Mouse (Mus musculus) G1E (cell line): Measurements from ENCODE around the gene Mprip. TPM values are rescaled to one million over a fixed set of nuclear protein-coding genes. Genes with fewer than 3 reads are reported as not detected.

Experiments
- ATAC-seq: 2 replicates; pipeline ENCODE4 v1.8.0; 2016; ENCODE audit warnings: mild to moderate bottlenecking; ENCODE audit not compliant: insufficient number of reproducible peaks, poor library complexity, low FRiP score, severe bottlenecking; ENCODE audit errors: extremely low read depth
- DNase-seq: peaks from one replicate; pipeline ENCODE4 v3.0.0; 2012; ENCODE audit warnings: low spot score
- H3K27me3 ChIP-seq: 2 replicates; pipeline ENCODE4 v1.6.1; 2012; ENCODE audit warnings: mild to moderate bottlenecking, low read length, inconsistent platforms; ENCODE audit not compliant: insufficient read depth
- H3K36me3 ChIP-seq: replicated peaks from 2 replicates; pipeline ENCODE3; 2012; ENCODE audit warnings: mild to moderate bottlenecking, inconsistent platforms
- H3K4me1 ChIP-seq: 2 replicates; pipeline ENCODE4 v1.6.1; 2012; ENCODE audit warnings: low read depth, low read length, inconsistent platforms, mixed read lengths; ENCODE audit not compliant: insufficient read depth
- H3K4me3 ChIP-seq: 2 replicates; pipeline ENCODE4 v1.5.1; 2012; ENCODE audit warnings: low read depth, mild to moderate bottlenecking, inconsistent platforms, low read length, moderate library complexity, mixed read lengths
- H3K9me3 ChIP-seq: replicated peaks from 2 replicates; pipeline ENCODE4 v1.6.1; 2012; ENCODE audit warnings: inconsistent platforms
- CTCF ChIP-seq: IDR thresholded peaks from 2 replicates; pipeline ENCODE4 v1.5.1; 2012; ENCODE audit warnings: low read depth, low read length, inconsistent platforms, mixed read lengths
- GATA1 ChIP-seq: IDR thresholded peaks from 2 replicates; pipeline ENCODE4 v1.6.1; 2012; ENCODE audit warnings: borderline replicate concordance, low read length, inconsistent platforms, mixed read lengths
- GATA2 ChIP-seq: IDR thresholded peaks from 2 replicates; pipeline ENCODE4 v1.6.1; 2012; ENCODE audit warnings: low read depth, low read length, inconsistent platforms, borderline replicate concordance
- POLR2AphosphoS5 ChIP-seq: IDR thresholded peaks from 2 replicates; pipeline ENCODE4 v1.6.1; 2012; ENCODE audit warnings: low read depth, low read length, inconsistent platforms; ENCODE audit not compliant: insufficient replicate concordance
- TAL1 ChIP-seq: conservative IDR thresholded peaks from 2 replicates; pipeline ENCODE4 v1.6.1; 2012; ENCODE audit warnings: low read depth, low read length, inconsistent platforms, mixed read lengths
- polyA plus RNA-seq: library from polyadenylated mRNA; stranded (reverse); fragments of >175 nt; gene quantifications from 2 replicates; pipeline ENCODE4 v1.2.3, GENCODE M21; 2012
- total RNA-seq, 2 experiments: library from RNA; stranded (forward) in 1 of 2; stranded (reverse) in 1 of 2; fragments of 200-1000 nt in 1 of 2; fragments of >200 nt in 1 of 2; fragmentation: Nextera tagmentation in 1 of 2; gene quantifications; 2 replicates each; pipeline ENCODE4 v1.2.3; 2014 to 2017

Mprip gene
- total and polyA plus RNA-seq, 3 experiments, result 32.2 to 55.8 (median 43.3) TPM

- TF ChIP-seq TAL1 (no peak), CTCF (no peak), POLR2AphosphoS5 (no peak), GATA2 (no peak), GATA1 (no peak)
- Histone ChIP-seq H3K27me3 (no peaks in the 10 kb centered on the region), H3K9me3 (no peaks in the 10 kb centered on the region), H3K4me3 (no peak overlapping the region), H3K4me1 (no peaks in the 10 kb centered on the region), H3K36me3 (peaks cover 86% of the 10 kb centered on the region)
- ATAC-seq, result no peak
- DNase-seq, result no peak
Measured at GRCm38 (mm10) chr11:59774522-59774921, 113.4 kb downstream of the Mprip start.

- Histone ChIP-seq H3K36me3 (peaks cover 76% of the 10 kb centered on the region), H3K4me1 (no peaks in the 10 kb centered on the region), H3K4me3 (no peak overlapping the region), H3K27me3 (no peaks in the 10 kb centered on the region), H3K9me3 (no peaks in the 10 kb centered on the region)
- DNase-seq (no peak), ATAC-seq (no peak)
- TF ChIP-seq GATA1, result no peak
- TF ChIP-seq POLR2AphosphoS5, result no peak
- no peak for TF ChIP-seq TAL1
- TF ChIP-seq GATA2, result no peak
- no peak for TF ChIP-seq CTCF
Measured at GRCm38 (mm10) chr11:59775435-59776148, 114.5 kb downstream of the Mprip start.

- DNase-seq (no peak), ATAC-seq (no peak)
- no peaks in the 10 kb centered on the region for H3K9me3 ChIP-seq
- no peaks in the 10 kb centered on the region for H3K27me3 ChIP-seq
- TF ChIP-seq GATA1 (no peak), CTCF (no peak), GATA2 (no peak), POLR2AphosphoS5 (no peak), TAL1 (no peak)
- no peaks in the 10 kb centered on the region for H3K4me1 ChIP-seq
- H3K4me3 ChIP-seq, result no peak overlapping the region
- H3K36me3 ChIP-seq, result peaks cover 59% of the 10 kb centered on the region
Measured at GRCm38 (mm10) chr11:59777259-59777658, 116.2 kb downstream of the Mprip start.

GRCm38 (mm10) chr11:59778181-59778873, 117.2 kb downstream of the Mprip start:
- DNase-seq (peak; percentile 65), ATAC-seq (peak; percentile 45)
- Histone ChIP-seq H3K9me3 (no peaks in the 10 kb centered on the region), H3K27me3 (no peaks in the 10 kb centered on the region), H3K4me3 (no peak overlapping the region), H3K36me3 (peaks cover 50% of the 10 kb centered on the region), H3K4me1 (no peaks in the 10 kb centered on the region)
- TF ChIP-seq GATA1 (no peak), CTCF (peak; percentile 100), TAL1 (no peak)

- DNase-seq (no peak), ATAC-seq (no peak)
- Histone ChIP-seq H3K36me3 (peaks cover 45% of the 10 kb centered on the region), H3K9me3 (no peaks in the 10 kb centered on the region), H3K4me1 (no peaks in the 10 kb centered on the region), H3K4me3 (no peak overlapping the region), H3K27me3 (no peaks in the 10 kb centered on the region)
- no peak for TF ChIP-seq TAL1
- TF ChIP-seq GATA1, result no peak
- TF ChIP-seq POLR2AphosphoS5, result no peak
- no peak for TF ChIP-seq CTCF
- no peak for TF ChIP-seq GATA2
Measured at GRCm38 (mm10) chr11:59778874-59779223, 117.7 kb downstream of the Mprip start.

GRCm38 (mm10) chr11:59779406-59779805, 118.3 kb downstream of the Mprip start:
- Histone ChIP-seq H3K4me1 (no peaks in the 10 kb centered on the region), H3K4me3 (no peak overlapping the region), H3K27me3 (peaks cover 2% of the 10 kb centered on the region; the same call in 1 of the 2 replicates), H3K9me3 (no peaks in the 10 kb centered on the region), H3K36me3 (peaks cover 39% of the 10 kb centered on the region)
- DNase-seq (no peak), ATAC-seq (no peak)
- TF ChIP-seq TAL1 (no peak), CTCF (no peak), POLR2AphosphoS5 (no peak), GATA2 (no peak), GATA1 (no peak)
